Mouse (Mus musculus) stomach, postnatal 0 days (tissue): Measurements from ENCODE around the gene Atp6v1g3.

Experiments
- CTCF ChIP-seq: IDR thresholded peaks from 2 replicates; pipeline ENCODE4 v1.5.1; 2016; ENCODE audit warnings: antibody characterized with exemption, low read depth, mild to moderate bottlenecking, moderate library complexity
- EP300 ChIP-seq: optimal IDR thresholded peaks from 2 replicates; pipeline ENCODE3; 2016; ENCODE audit warnings: antibody characterized with exemption

DNA sequence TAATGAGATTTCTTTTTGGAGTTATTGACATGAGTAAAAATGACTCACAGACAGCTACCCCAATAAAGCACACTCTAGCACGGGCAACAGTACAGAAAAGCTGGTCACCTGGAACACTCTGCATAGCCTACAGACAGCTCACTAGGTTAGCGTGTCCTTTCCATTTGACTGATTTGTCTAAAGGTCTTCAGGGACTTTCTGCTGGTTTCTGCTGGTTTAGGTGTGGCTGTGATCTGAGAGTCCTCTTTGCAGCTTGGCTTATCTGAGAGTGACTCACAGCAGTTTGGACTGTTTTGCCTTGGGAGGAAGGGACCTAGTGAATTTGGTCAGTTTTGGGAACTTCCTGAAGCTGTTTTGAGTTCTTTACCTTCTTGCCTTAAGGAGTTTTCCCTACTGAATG, 24.8 kb upstream of the Atp6v1g3 start:
- no peak for TF ChIP-seq CTCF
- no peak for TF ChIP-seq EP300
